Mouse (Mus musculus) embryonic facial prominence, embryonic 14.5 days (tissue): Measurements from ENCODE around the gene Snx30. TPM values are rescaled to one million over a fixed set of nuclear protein-coding genes. Genes with fewer than 3 reads are reported as not detected.
A peak's percentile ranks its signal among the peaks of the same experiment; 100 is the strongest.

ENCODE experiments used
- ATAC-seq: fragments of 200-750 bp; cut with Nextera tagmentation; 2 replicates; pipeline ENCODE4 v1.8.0; 2017; ENCODE audit warnings: low read depth, moderate number of reproducible peaks, moderate TSS enrichment
- DNase-seq: peaks from one replicate; pipeline ENCODE4 v3.0.0-alpha.2; 2015; ENCODE audit warnings: low spot score
- H3K27ac ChIP-seq: fragments of 300-500 bp; sonication (generic); replicated peaks from 2 replicates; pipeline ENCODE4 v1.5.1; 2014; ENCODE audit warnings: low read depth, mild to moderate bottlenecking, low read length, moderate library complexity
- H3K27me3 ChIP-seq: fragments of 300-500 bp; sonication (generic); replicated peaks from 2 replicates; pipeline ENCODE4 v1.6.1; 2014; ENCODE audit warnings: low read length; ENCODE audit not compliant: control insufficient read depth, insufficient read depth
- H3K36me3 ChIP-seq: fragments of 300-500 bp; sonication (generic); 2 replicates; pipeline ENCODE4 v1.6.1; 2014; ENCODE audit warnings: low read length, mixed read lengths; ENCODE audit not compliant: control insufficient read depth, insufficient read depth
- H3K4me1 ChIP-seq: fragments of 300-500 bp; sonication (generic); 2 replicates; pipeline ENCODE4 v1.6.1; 2014; ENCODE audit warnings: antibody characterized with exemption, low read length; ENCODE audit not compliant: control insufficient read depth, insufficient read depth
- H3K4me2 ChIP-seq: fragments of 300-500 bp; sonication (generic); 2 replicates; pipeline ENCODE4 v1.6.1; 2014; ENCODE audit warnings: low read depth, mild to moderate bottlenecking, low read length, moderate library complexity, mixed read lengths
- H3K4me3 ChIP-seq: fragments of 300-500 bp; sonication (generic); 2 replicates; pipeline ENCODE4 v1.5.1; 2014; ENCODE audit warnings: low read depth, mild to moderate bottlenecking, low read length
- H3K9ac ChIP-seq: fragments of 300-500 bp; sonication (generic); 2 replicates; pipeline ENCODE4 v1.6.1; 2014; ENCODE audit warnings: low read depth, mild to moderate bottlenecking, low read length, moderate library complexity, mixed read lengths
- H3K9me3 ChIP-seq: fragments of 300-500 bp; sonication (generic); 2 replicates; pipeline ENCODE4 v1.6.1; 2016; ENCODE audit warnings: low read length; ENCODE audit not compliant: control insufficient read depth
- WGBS: fragments of 180-500 bp; shearing (Covaris S2); extraction: QIAGEN DNeasy Blood & Tissue Kit; methylation state at CpG from one replicate; pipeline ENCODE4 v1.1.7; 2014; 5-methylcytosine and 5-hydroxymethylcytosine counted together
- polyA plus RNA-seq: library from polyadenylated mRNA; unstranded; fragments of >200 nt; fragmentation: Nextera tagmentation; extraction: Ambion mirVana; gene quantifications from 2 replicates; pipeline ENCODE4 v1.2.1, GENCODE M21; 2014

Gene Snx30
- polyA plus RNA-seq, 1 experiment from 2014 or later = 14.1 TPM

DNA sequence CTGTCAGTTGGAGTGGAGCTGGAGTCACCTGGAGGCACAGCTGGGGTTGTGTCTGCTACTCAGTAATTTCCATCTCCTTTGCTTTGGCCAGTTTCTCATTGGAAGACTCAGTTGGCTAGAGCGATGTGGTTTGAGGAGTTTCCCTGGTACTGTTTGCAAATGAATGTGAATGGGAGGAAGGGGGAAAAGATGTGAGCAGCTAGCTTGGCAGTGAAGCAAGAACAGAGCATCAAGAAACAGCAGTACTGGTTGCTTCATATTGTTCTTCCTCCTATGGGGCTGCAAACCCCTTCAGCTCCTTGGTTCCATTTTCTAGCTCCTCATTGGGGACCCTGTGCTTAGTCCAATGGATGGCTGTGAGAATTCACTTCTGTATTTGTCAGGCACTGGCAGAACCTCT is 56.7 kb downstream of the Snx30 start:
- H3K27ac ChIP-seq = no peak overlapping the region
- H3K9ac ChIP-seq = no peak overlapping the region
- H3K4me2 ChIP-seq = no peak overlapping the region
- H3K9me3 ChIP-seq = no peaks in the 10 kb centered on the region
- H3K27me3 ChIP-seq = no peaks in the 10 kb centered on the region
- ATAC-seq (no peak), DNase-seq (no peak)
- H3K4me1 ChIP-seq = no peaks in the 10 kb centered on the region
- no peak overlapping the region for H3K4me3 ChIP-seq
- WGBS = 88% methylated on average over 1 of the region's 1 CpGs
- peaks cover 6% of the 10 kb centered on the region; the same call in 1 of the 2 replicates for H3K36me3 ChIP-seq

DNA sequence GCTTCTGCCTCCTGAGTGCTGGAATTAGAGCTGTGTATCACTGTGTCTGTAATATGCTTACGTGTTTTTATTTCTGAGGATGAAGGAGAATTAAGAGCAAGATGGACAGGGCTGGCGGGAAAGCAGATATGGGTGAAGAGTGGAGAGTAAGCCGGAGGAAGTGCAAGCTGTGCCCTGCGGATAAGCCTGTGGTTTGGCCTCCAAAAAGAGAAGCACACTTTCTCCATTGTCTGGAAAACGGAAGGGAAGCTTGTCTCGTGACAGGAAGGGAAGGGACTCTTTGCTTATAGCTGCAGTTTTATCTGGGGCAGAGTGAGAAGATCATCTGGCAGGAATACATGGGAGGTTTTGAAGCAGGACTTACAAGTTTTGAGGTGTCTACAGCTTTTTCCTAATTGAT is 58.2 kb downstream of the Snx30 start:
- no peak for DNase-seq
- H3K27me3 ChIP-seq = no peaks in the 10 kb centered on the region
- no peak overlapping the region for H3K4me3 ChIP-seq
- H3K27ac ChIP-seq = no peak overlapping the region
- peaks cover under 1% of the 10 kb centered on the region; the same call in 1 of the 2 replicates for H3K4me1 ChIP-seq
- 68% methylated on average over 6 of the region's 6 CpGs for WGBS
- H3K9ac ChIP-seq = no peak overlapping the region
- H3K9me3 ChIP-seq = no peaks in the 10 kb centered on the region
- no peak for ATAC-seq
- no peaks in the 10 kb centered on the region for H3K36me3 ChIP-seq
- H3K4me2 ChIP-seq = no peak overlapping the region

DNA sequence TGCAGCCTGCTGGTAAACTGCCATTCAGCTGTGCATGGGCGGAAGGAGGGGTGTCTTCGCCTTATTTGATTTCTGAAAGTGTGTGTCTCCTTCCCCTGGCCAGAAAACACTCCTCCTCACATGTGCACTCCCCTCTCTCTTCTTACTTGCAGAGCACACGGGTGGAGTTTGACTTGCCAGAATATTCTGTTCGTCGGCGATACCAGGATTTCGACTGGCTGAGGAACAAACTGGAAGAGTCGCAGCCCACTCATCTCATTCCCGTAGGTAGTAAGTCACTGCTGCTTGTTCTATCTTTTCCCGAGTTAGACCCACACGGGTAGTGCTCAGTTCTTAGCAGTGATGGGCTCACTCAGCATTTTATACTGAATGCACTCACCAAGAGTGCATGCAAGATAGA is 62.4 kb downstream of the Snx30 start:
- WGBS = 88% methylated on average over 11 of the region's 11 CpGs
- H3K9me3 ChIP-seq = no peaks in the 10 kb centered on the region
- H3K27me3 ChIP-seq = no peaks in the 10 kb centered on the region
- no peak for DNase-seq
- H3K4me2 ChIP-seq = no peak overlapping the region
- ATAC-seq = no peak
- H3K27ac ChIP-seq = no peak overlapping the region
- no peaks in the 10 kb centered on the region for H3K36me3 ChIP-seq
- no peak overlapping the region for H3K9ac ChIP-seq
- H3K4me3 ChIP-seq = no peak overlapping the region
- peaks cover 16% of the 10 kb centered on the region for H3K4me1 ChIP-seq

DNA sequence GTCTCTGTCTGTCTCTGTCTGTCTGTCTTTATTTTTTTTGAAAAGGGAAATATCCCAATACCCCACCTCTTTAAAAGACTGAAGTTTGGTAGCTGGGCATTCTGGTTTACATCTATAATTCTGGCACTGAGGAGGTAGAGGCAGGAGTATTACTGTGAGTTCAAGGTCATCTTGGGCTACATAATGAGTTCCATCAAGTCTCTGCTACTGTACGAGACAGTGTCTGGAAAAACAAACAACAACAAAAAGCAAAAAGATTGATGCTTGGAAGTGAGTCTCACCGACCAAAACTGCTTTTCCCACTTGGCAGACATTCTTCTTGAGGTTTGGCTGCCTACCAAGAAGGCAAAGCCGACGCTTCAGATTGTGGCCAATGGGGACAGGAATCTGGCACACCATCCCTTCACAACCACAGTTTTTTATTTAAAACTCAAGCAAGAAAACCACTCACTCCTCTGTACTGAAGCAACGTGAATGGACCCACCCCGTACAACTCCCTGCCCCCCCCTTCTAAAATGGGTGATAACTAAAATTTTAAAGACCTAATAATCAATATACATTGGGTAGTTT is 63.9 kb downstream of the Snx30 start:
- 31% methylated on average over 6 of the region's 6 CpGs for WGBS

DNA sequence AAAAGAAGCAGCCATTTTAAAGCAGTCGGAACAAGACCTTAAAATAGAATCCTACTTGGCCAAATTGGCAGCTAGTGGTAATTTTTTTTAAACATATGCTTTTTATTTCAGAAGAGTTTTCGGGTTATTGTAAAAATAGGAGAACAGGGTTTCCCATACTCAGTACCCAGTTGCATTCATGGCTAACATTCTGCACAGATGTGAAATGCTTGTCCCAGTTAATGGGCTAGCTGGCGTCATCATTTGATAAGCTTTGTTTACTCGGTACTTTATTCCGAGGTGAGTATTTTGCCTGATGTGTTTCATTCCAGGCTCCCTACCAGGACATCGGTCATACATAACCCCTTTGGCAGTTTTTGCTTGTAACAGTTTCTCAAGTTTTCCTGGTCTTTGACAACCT is 64.8 kb downstream of the Snx30 start:
- H3K27me3 ChIP-seq = no peaks in the 10 kb centered on the region
- H3K27ac ChIP-seq = peak overlapping the region; percentile 90
- H3K9me3 ChIP-seq = no peaks in the 10 kb centered on the region
- peak overlapping the region; percentile 36 for H3K4me2 ChIP-seq
- H3K9ac ChIP-seq = 0 out of 2 replicates have a peak overlapping the region, but pooled peaks have one; percentile 28
- no peaks in the 10 kb centered on the region for H3K36me3 ChIP-seq
- H3K4me1 ChIP-seq = peaks cover 16% of the 10 kb centered on the region
- DNase-seq = peak; percentile 52
- peak; percentile 31 for ATAC-seq
- WGBS = 51% methylated on average over 6 of the region's 6 CpGs
- H3K4me3 ChIP-seq = no peak overlapping the region

More for the DNA sequence above, 63.9 kb downstream of the Snx30 start:
- ATAC-seq = peak; percentile 76
- Histone ChIP-seq H3K4me1 (peaks cover 16% of the 10 kb centered on the region), H3K9me3 (no peaks in the 10 kb centered on the region), H3K9ac (no peak overlapping the region), H3K27me3 (no peaks in the 10 kb centered on the region), H3K27ac (peak overlapping the region; percentile 90), H3K4me3 (no peak overlapping the region), H3K4me2 (peak overlapping the region; percentile 36), H3K36me3 (no peaks in the 10 kb centered on the region)
- peak; percentile 89 for DNase-seq

DNA sequence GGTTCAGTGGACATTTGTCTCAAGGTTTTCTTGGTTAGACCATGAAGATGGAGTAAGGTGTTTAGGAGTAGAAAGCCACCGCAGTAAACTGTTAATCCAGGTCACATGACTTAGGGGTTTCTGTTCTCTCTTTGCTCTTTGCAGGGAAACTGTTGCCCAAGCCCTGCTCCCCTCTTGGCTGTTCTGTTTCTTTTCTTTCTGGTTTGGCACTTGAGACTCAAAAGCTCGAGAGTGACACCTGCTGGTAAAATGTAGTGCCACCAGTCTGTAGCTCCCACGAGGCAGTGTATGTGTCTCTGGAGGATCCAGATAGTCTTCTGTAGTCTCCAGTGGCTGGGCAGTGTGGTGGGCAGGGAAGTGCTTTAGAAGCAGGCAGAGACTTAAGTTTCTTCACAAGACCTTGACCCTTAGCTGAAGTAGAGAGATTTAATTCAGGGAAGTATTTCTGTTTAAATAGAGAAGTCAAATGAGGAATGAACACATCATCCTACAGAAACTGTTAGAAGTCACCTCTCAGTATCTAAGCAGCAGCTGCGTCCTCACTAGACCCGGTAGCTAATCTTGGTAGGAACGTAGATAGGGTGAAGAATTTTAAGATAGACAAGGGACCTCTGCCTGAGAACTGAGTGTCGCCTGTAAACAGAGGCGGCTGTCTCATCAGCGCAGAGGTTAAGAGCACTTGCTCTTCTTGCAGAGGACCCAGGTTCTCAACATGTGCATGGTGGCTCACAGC is 65.4 kb downstream of the Snx30 start:
- H3K27ac ChIP-seq = peak overlapping the region; percentile 90
- DNase-seq (peak; percentile 91), ATAC-seq (peak; percentile 64)
- H3K4me2 ChIP-seq = peak overlapping the region; percentile 27
- peaks cover 16% of the 10 kb centered on the region for H3K4me1 ChIP-seq
- H3K9ac ChIP-seq = no peak overlapping the region
- no peaks in the 10 kb centered on the region for H3K27me3 ChIP-seq
- H3K9me3 ChIP-seq = no peaks in the 10 kb centered on the region
- 60% methylated on average over 9 of the region's 9 CpGs for WGBS
- H3K36me3 ChIP-seq = no peaks in the 10 kb centered on the region
- H3K4me3 ChIP-seq = no peak overlapping the region

DNA sequence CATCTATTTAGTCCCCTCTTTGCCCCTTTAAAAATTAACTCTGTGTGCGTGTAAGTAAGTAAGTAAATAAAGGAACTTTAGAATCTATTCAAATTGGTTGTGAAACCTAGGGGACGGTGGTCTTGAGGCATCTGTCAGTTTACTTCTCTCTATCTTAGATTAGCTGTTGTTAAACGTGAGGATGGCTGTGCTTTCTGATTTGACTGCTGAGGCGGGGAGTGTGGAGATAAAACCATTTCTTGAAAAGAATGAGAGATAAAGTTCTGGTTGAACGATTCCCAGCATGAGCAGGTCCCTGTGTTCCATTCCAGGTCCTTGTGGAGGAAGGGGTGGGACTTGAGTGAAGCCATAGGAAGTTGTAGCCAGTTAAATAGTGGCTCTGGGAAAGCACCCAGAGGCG is 67.6 kb downstream of the Snx30 start:
- Histone ChIP-seq H3K4me1 (peaks cover 16% of the 10 kb centered on the region), H3K9me3 (no peaks in the 10 kb centered on the region), H3K36me3 (no peaks in the 10 kb centered on the region), H3K4me3 (no peak overlapping the region), H3K27ac (no peak overlapping the region), H3K4me2 (no peak overlapping the region), H3K9ac (no peak overlapping the region), H3K27me3 (no peaks in the 10 kb centered on the region)
- DNase-seq (no peak), ATAC-seq (no peak)
- WGBS = 77% methylated on average over 6 of the region's 6 CpGs

DNA sequence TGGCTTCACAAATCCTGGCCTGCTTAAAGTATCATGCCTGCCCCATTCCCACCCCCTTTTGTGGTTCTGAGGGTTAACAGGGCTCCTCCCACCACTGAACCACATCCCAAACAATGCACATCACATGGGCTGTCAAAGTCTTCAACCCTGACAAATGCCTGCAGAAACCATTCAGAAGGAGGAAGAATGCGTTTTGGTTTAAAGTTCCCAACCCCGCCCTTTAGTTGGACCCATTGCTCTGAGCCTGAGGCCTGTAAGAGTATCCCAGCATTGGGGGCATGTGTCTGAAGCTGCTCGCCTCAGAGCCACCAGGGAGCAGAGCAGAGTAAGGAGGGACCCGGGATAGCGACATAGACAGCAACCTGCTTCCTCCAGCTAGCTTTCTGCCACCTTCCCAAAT is 68.2 kb downstream of the Snx30 start:
- Histone ChIP-seq H3K27me3 (no peaks in the 10 kb centered on the region), H3K9ac (no peak overlapping the region), H3K4me2 (no peak overlapping the region), H3K27ac (no peak overlapping the region), H3K4me3 (no peak overlapping the region), H3K9me3 (no peaks in the 10 kb centered on the region), H3K4me1 (peaks cover 16% of the 10 kb centered on the region), H3K36me3 (no peaks in the 10 kb centered on the region)
- ATAC-seq (no peak), DNase-seq (peak; percentile 24)
- 36% methylated on average over 5 of the region's 5 CpGs for WGBS

DNA sequence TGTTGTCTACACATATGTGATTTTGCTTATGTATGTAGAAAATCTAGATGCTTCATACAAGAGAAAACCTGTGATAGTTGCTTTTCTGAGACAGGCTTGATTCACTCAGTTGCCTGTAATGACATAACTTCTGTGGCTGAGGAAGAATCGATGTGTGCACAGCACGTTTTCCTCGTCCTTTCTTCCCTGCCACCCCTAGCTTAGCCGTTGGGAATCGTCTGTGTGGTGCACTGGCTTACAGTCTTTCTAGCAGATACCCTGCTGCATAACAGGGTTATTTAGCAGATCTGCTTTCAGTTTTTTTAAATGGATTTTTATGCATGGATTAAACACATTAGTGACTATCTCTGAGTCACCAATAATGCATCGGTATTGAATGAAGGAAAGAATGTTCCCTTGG is 70.9 kb downstream of the Snx30 start:
- Histone ChIP-seq H3K9me3 (no peaks in the 10 kb centered on the region), H3K4me1 (no peaks in the 10 kb centered on the region), H3K27me3 (no peaks in the 10 kb centered on the region), H3K27ac (no peak overlapping the region), H3K4me2 (no peak overlapping the region), H3K4me3 (no peak overlapping the region), H3K9ac (no peak overlapping the region), H3K36me3 (peaks cover 9% of the 10 kb centered on the region; the same call in 1 of the 2 replicates)
- 69% methylated on average over 6 of the region's 6 CpGs for WGBS
- ATAC-seq (no peak), DNase-seq (no peak)
